Mouse (Mus musculus) c-Kit-positive CD71-positive TER-119-positive erythroid progenitor cells, embryonic 14.5 days (primary cell): ENCODE results near the gene Gstp2.
A peak's percentile ranks its signal among the peaks of the same experiment; 100 is the strongest.
"Not testable (repeated sequence)": the region's sequence is repeated elsewhere in the genome, so short reads cannot be mapped to it uniquely, and the experiment has no call there.

Experiments used
- DNase-seq: peaks from one replicate; pipeline ENCODE4 v3.0.0-alpha.2; 2013; ENCODE audit warnings: low spot score

Gstp2 gene

GRCm38 (mm10) chr19:4049069-4049468 lies 3.2 kb upstream of the Gstp2 start:
- not testable (repeated sequence) for DNase-seq

- DNase-seq, result peak; percentile 86
Observed at GRCm38 (mm10) chr19:4047859-4048258, 2.0 kb upstream of the Gstp2 start.

GRCm38 (mm10) chr19:4046866-4047254 lies 1.0 kb upstream of the Gstp2 start:
- peak; percentile 61 for DNase-seq

- DNase-seq, result not testable (repeated sequence)
Observed at GRCm38 (mm10) chr19:4044109-4044508, 1.7 kb downstream of the Gstp2 start.

- no peak for DNase-seq
Observed at GRCm38 (mm10) chr19:4042124-4042523, 3.7 kb downstream of the Gstp2 start.

GRCm38 (mm10) chr19:4041500-4041899 lies 4.3 kb downstream of the Gstp2 start:
- DNase-seq, result not testable (repeated sequence)

GRCm38 (mm10) chr19:4040941-4041340 lies 4.9 kb downstream of the Gstp2 start:
- not testable (repeated sequence) for DNase-seq

GRCm38 (mm10) chr19:4037788-4038232 lies 8.0 kb downstream of the Gstp2 start, which contains the start of gene Gstp1:
Gstp1 (minus strand) TSS chr19:4037985.
- DNase-seq, result peak; percentile 83

- DNase-seq, result not testable (repeated sequence)
Observed at GRCm38 (mm10) chr19:4037154-4037787, 8.6 kb downstream of the Gstp2 start.

- no peak for DNase-seq
Observed at GRCm38 (mm10) chr19:4036327-4037045, 9.3 kb downstream of the Gstp2 start.

- DNase-seq, result no peak
Observed at GRCm38 (mm10) chr19:4033742-4034141, 12.1 kb downstream of the Gstp2 start.

GRCm38 (mm10) chr19:4033298-4033697 lies 12.5 kb downstream of the Gstp2 start:
- no peak for DNase-seq

- no peak for DNase-seq
Observed at GRCm38 (mm10) chr19:4032668-4033067, 13.2 kb downstream of the Gstp2 start.

- DNase-seq, result no peak
Observed at GRCm38 (mm10) chr19:4027576-4027975, 18.2 kb downstream of the Gstp2 start.

- no peak for DNase-seq
Observed at GRCm38 (mm10) chr19:4023185-4023584, 22.6 kb downstream of the Gstp2 start.

GRCm38 (mm10) chr19:4018743-4019583 lies 26.9 kb downstream of the Gstp2 start:
- DNase-seq, result peak; percentile 70

- no peak for DNase-seq
Observed at GRCm38 (mm10) chr19:4017921-4018587, 27.8 kb downstream of the Gstp2 start.

GRCm38 (mm10) chr19:4015635-4016034 lies 30.2 kb downstream of the Gstp2 start:
- DNase-seq, result peak; percentile 50

- no peak for DNase-seq
Observed at GRCm38 (mm10) chr19:4014802-4015201, 31.0 kb downstream of the Gstp2 start.

GRCm38 (mm10) chr19:4013066-4013465 lies 32.8 kb downstream of the Gstp2 start:
- no peak for DNase-seq

GRCm38 (mm10) chr19:4012432-4013022 lies 33.3 kb downstream of the Gstp2 start, which contains the start of gene Ndufv1:
Ndufv1 (minus strand) TSS chr19:4012806.
- DNase-seq, result peak; percentile 98
